Mouse (Mus musculus): ENCODE measurements around the gene Shroom4.
"Not testable (repeated sequence)": the region's sequence is repeated elsewhere in the genome, so short reads cannot be mapped to it uniquely, and the experiment has no call there.

Gene Shroom4

GRCm38 (mm10) chrX:6399626-6400397 lies at the start of gene Shroom4:
Gene Shroom4, plus strand, starts transcription at chrX:6399854.
- peak; percentile 7 for DNase-seq

- DNase-seq = no peak
These were observed 42.8 kb upstream of the Shroom4 start for GRCm38 (mm10) chrX:6356876-6357275.

GRCm38 (mm10) chrX:6357503-6358114 lies 42.0 kb upstream of the Shroom4 start:
- no peak for DNase-seq

- no peak for DNase-seq
These were observed 30.8 kb upstream of the Shroom4 start for GRCm38 (mm10) chrX:6368822-6369221.

- no peak for DNase-seq
These were observed 28.9 kb upstream of the Shroom4 start for GRCm38 (mm10) chrX:6370706-6371105.

GRCm38 (mm10) chrX:6393861-6394260 lies 5.8 kb upstream of the Shroom4 start:
- no peak for DNase-seq

GRCm38 (mm10) chrX:6399193-6399592 lies 461 bp upstream of the Shroom4 start:
- DNase-seq = peak; percentile 0

- no peak for DNase-seq
These were observed 855 bp downstream of the Shroom4 start for GRCm38 (mm10) chrX:6400398-6401020.

GRCm38 (mm10) chrX:6402921-6403320 lies 3.3 kb downstream of the Shroom4 start:
- no peak for DNase-seq

- DNase-seq = no peak
These were observed 9.5 kb downstream of the Shroom4 start for GRCm38 (mm10) chrX:6409114-6409513.

GRCm38 (mm10) chrX:6415412-6415811 lies 15.8 kb downstream of the Shroom4 start:
- no peak for DNase-seq

GRCm38 (mm10) chrX:6415936-6416335 lies 16.3 kb downstream of the Shroom4 start:
- no peak for DNase-seq

GRCm38 (mm10) chrX:6418140-6418539 lies 18.5 kb downstream of the Shroom4 start:
- no peak for DNase-seq

- DNase-seq = no peak
These were observed 35.6 kb downstream of the Shroom4 start for GRCm38 (mm10) chrX:6435260-6435659.

- DNase-seq = no peak
These were observed 46.8 kb downstream of the Shroom4 start for GRCm38 (mm10) chrX:6446422-6446821.

- no peak for DNase-seq
These were observed 48.3 kb downstream of the Shroom4 start for GRCm38 (mm10) chrX:6448001-6448400.

- DNase-seq = no peak
These were observed 53.6 kb downstream of the Shroom4 start for GRCm38 (mm10) chrX:6453220-6453619.

GRCm38 (mm10) chrX:6469251-6469650 lies 69.6 kb downstream of the Shroom4 start:
- not testable (repeated sequence) for DNase-seq

- DNase-seq = not testable (repeated sequence)
These were observed 72.9 kb downstream of the Shroom4 start for GRCm38 (mm10) chrX:6472563-6472962.

GRCm38 (mm10) chrX:6475177-6475576 lies 75.5 kb downstream of the Shroom4 start:
- no peak for DNase-seq

- DNase-seq = no peak
These were observed 82.6 kb downstream of the Shroom4 start for GRCm38 (mm10) chrX:6482268-6482667.

GRCm38 (mm10) chrX:6483817-6484216 lies 84.2 kb downstream of the Shroom4 start:
- DNase-seq = no peak

GRCm38 (mm10) chrX:6490433-6490832 lies 90.8 kb downstream of the Shroom4 start:
- no peak for DNase-seq

GRCm38 (mm10) chrX:6495456-6495855 lies 95.8 kb downstream of the Shroom4 start:
- DNase-seq = no peak

Measured in cerebellum, adult 8-10 months (tissue).